16 mouse cellular contexts compared by ENCODE assay signal in genomic region chr1:152454536-152454935, GRCm38 (mm10). TPM values are rescaled to one million over a fixed set of nuclear protein-coding genes. Genes with fewer than 3 reads are reported as not detected.
"Had no signal": no experiment of that assay in that cellular context is flagged by ENCODE, and none has a peak within 500 bp of the region (broad histone marks: within the 10 kb centered on the region; RNA-seq: fewer than 3 reads in every experiment).

No protein-coding gene starts in this region.

- H3K4me2 ChIP-seq: liver, embryonic 11.5 days; liver, embryonic 15.5 days; midbrain, embryonic 11.5 days; neural tube, embryonic 13.5 days had no signal

- H3K4me1 ChIP-seq: limb, embryonic 10.5 days; liver, embryonic 15.5 days; megakaryocyte, embryonic 14.5 days had no signal

- DNase-seq: kidney, postnatal 25 days; lung, adult 2 months; lung, postnatal 10 days; right cerebral cortex, adult 18-20 months; right cerebral cortex, postnatal 25 days; thymus, postnatal 36 days had no signal

- H3K9me3 ChIP-seq: limb, embryonic 10.5 days; liver, embryonic 15.5 days; megakaryocyte, embryonic 14.5 days; midbrain, embryonic 15.5 days; neural tube, embryonic 13.5 days had no signal

- H3K4me3 ChIP-seq: left cerebral cortex, adult 2 months; limb, embryonic 10.5 days; liver, embryonic 15.5 days; megakaryocyte, embryonic 14.5 days; midbrain, embryonic 15.5 days; neural tube, embryonic 13.5 days had no signal

- H3K36me3 ChIP-seq: limb, embryonic 10.5 days; liver, embryonic 15.5 days; midbrain, embryonic 15.5 days; neural tube, embryonic 13.5 days had no signal

- H3K9ac ChIP-seq: liver, embryonic 15.5 days; midbrain, embryonic 15.5 days; neural tube, embryonic 13.5 days had no signal

- H3K27me3 ChIP-seq: liver, embryonic 15.5 days; midbrain, embryonic 15.5 days; neural tube, embryonic 13.5 days had no signal

- H3K27ac ChIP-seq: left cerebral cortex, adult 2 months; limb, embryonic 10.5 days; liver, embryonic 15.5 days; macrophage; midbrain, embryonic 15.5 days; neural tube, embryonic 13.5 days had no signal

RNA-seq across cellular contexts. Expression of gene Colgalt2, which starts 54.9 kb away (rescaled TPM):
- total RNA-seq: monocyte, adult 5-6 weeks had no signal
- polyA plus RNA-seq: macrophage had no signal
